Mouse (Mus musculus): ENCODE results near the gene Kalrn. TPM values are rescaled to one million over a fixed set of nuclear protein-coding genes. Genes with fewer than 3 reads are reported as not detected.

Gene Kalrn
- total RNA-seq, 4 experiments from 2014 or later = 25.1 to 32.5 (median 29.6) TPM

GRCm38 (mm10) chr16:34262731-34263460 lies 310.4 kb downstream of the Kalrn start:
- DNase-seq (ENCODE audit: low spot score) = no peak

GRCm38 (mm10) chr16:34260971-34261924 lies 312.1 kb downstream of the Kalrn start:
- no peak for DNase-seq (ENCODE audit: low spot score)

- DNase-seq (ENCODE audit: low spot score) = no peak
Measured at GRCm38 (mm10) chr16:34254646-34255022, 318.7 kb downstream of the Kalrn start.

- DNase-seq (ENCODE audit: low spot score) = no peak
Measured at GRCm38 (mm10) chr16:34254002-34254645, 319.2 kb downstream of the Kalrn start.

DNA sequence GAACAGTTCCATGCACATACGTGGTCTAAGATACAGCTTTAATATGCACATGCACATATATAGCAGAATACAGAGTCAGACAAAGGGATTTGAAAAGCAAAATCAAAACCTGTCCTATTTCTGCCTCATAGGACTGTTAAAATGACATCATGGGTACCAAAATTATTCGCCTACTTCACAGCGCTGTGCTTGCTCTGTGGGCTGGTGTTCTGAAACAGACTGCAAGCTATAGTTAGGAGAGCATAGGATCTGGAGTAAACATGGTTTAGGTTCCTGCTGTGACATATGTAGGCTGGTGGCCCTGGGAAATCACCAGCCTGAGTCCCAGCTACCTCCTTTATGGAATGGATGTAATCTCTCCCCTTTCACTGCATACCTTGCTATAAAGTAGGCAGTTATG lies 320.7 kb downstream of the Kalrn start:
- DNase-seq (ENCODE audit: low spot score) = no peak

DNA sequence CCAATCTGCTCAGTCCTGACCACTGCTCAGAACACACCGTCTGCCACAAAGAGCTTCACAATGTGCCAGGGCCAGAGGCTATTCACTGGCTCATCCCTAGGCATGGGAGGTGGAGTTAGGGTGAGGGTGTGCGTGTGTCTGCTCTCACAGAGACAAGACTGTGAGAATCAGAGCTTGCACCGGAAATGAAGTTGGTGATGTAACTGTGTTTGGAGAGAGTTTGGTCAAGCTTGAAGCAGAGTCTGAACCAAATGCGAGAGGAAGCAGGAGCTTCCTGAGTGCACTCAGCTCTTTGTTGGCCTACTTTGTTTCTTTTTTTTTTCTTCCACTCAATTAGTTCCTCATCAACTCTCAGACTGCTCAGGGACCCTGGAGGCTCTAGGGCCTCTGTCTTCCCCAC lies 325.1 kb downstream of the Kalrn start:
- DNase-seq (ENCODE audit: low spot score) = no peak

GRCm38 (mm10) chr16:34241936-34242729 lies 331.2 kb downstream of the Kalrn start:
- DNase-seq (ENCODE audit: low spot score) = no peak

DNA sequence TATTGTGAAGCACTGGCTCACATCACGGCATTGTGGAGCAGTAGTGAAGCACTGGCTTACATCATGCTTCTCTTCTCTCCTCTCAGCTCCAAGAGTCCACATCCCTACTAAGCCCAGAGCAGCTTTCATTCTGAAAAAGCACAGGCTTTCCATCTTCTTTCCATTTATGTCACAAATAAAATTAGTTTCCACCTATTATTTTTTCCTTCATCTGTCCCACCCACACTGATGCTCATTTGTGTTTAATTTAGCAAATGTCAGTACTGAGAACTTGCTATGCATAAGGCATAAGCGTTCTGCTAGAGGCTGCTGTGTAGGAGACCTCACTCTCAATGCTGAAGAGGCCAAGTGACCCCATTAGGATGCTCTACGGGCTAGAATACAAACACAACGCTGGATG lies 333.7 kb downstream of the Kalrn start:
- no peak for DNase-seq (ENCODE audit: low spot score)

DNA sequence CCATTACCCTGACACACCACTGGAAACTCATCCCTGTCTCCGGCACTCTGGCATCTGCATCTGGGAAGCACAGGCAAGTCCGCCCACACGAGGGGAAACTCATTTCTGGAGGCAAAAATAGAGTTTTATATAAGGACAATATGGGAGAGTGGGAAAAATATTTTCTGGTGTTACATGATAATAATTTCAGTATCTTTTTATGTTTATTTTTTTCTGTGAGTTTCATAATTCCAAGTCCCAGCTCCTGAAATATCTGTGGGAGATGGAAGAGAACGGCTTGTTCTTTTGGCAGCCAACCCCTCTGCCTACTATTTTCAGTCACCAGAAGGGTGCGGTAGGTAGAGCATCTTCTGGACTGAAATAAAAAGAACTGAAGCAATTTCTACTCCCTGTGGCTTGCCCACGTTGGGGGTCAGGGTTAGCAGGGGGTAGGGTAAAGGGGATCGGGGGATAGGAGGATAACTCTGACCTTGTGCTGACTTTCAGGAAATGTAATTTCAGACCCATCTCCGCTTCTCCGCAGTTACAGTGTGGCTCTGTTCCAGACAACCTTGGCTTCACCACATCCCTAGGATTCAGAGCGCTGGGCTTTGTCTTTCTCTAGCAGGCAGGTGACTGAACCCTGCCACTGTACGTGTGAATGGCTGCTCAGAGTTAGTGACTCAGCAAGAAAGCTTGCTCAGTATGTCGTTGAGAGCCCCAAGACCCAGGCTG lies 336.3 kb downstream of the Kalrn start:
- DNase-seq (ENCODE audit: low spot score) = peak; percentile 58

- no peak for DNase-seq (ENCODE audit: low spot score)
Measured at GRCm38 (mm10) chr16:34235086-34235485, 338.2 kb downstream of the Kalrn start.

DNA sequence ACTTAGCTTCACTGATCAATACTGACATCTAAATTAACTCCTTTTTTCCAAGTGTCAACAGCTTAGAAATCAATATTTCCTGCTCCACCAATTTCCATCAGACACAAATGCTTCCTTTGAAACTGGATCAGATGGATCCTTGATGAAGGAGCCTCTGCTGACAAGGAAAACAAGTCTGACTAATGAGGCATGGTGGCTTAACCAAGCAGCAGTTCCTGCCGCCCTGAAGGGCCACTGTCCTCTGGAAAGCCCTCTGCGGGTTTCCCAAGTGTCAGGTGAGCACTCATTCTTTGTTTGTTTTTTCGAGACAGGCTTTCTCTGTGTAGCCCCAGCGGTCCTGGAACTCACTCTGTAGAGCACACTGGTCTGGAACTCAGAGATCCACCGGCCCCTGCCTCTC lies 341.4 kb downstream of the Kalrn start:
- no peak for DNase-seq (ENCODE audit: low spot score)

GRCm38 (mm10) chr16:34231146-34231545 lies 342.2 kb downstream of the Kalrn start:
- no peak for DNase-seq (ENCODE audit: low spot score)

GRCm38 (mm10) chr16:34229350-34229749 lies 344.0 kb downstream of the Kalrn start:
- DNase-seq (ENCODE audit: low spot score) = no peak

DNA sequence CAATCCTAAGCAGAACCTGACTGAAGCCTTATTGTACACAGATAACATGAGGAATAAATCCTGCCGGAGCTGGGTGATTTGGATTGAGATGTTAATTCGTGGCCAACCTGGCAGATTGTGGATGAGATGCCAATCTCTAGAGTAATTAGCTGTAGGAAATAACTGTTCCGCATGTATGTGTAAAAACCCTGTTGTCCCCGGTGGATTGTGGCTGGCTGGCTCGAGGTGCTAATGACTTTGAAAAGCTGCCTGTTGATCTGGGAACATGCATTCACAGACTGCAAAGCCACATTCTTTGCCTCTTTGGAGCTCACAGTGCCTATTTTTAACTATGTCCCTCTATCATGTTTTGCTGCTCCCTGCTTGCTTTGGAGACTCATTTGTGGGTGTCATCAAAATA lies 344.7 kb downstream of the Kalrn start:
- no peak for DNase-seq (ENCODE audit: low spot score)

- DNase-seq (ENCODE audit: low spot score) = no peak
Measured at GRCm38 (mm10) chr16:34212160-34212559, 361.2 kb downstream of the Kalrn start.

DNA sequence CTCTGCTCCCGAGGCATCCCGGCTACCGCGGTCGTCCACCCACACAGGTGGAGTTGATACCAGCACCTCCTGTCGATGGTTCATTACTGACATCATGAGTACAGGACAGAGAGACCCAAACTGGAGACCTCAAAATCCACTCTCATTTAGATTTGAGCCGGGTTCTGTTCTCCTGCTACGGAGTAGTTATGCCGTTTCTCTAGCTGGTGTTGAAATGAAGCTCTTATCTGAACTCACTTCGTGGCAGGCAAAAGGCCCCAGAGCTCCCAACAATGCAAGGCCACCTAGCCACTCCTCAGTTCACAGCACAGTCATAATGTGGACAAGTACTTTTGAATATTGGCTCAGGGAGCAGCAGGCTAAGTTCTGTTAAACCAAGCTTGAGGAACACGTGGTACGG lies 362.1 kb downstream of the Kalrn start:
- DNase-seq (ENCODE audit: low spot score) = no peak

GRCm38 (mm10) chr16:34208748-34209147 lies 364.6 kb downstream of the Kalrn start:
- DNase-seq (ENCODE audit: low spot score) = no peak

- no peak for DNase-seq (ENCODE audit: low spot score)
Measured at GRCm38 (mm10) chr16:34207972-34208371, 365.4 kb downstream of the Kalrn start.

DNA sequence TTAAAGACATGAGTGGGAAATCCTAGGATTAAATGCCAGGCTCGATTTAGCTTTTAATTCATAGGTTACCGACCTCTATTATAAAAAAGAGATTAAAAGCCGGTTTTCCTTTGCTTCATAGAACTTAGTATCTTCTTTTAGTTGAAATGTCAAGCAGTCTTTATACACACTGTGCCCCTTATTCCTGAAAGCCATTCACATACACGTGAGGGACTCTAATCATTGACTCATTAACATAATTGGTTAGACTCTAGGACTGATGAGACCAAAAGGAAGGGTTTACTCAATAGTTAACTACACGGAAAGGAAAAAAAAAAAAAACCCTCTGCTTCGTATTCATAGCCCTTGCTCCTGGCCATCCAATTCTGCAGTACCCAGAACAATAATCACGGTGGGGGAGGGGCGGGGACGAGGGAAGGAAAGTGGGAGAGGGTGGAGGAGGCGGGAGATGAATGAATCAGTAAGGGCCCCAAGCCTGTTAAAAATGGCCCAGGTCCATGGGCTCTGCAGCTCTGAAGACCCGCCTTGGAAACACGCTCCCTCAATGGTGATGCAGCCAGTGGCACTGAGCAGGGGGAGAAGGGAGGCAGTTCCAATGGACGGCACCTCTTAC lies 368.7 kb downstream of the Kalrn start:
- DNase-seq (ENCODE audit: low spot score) = no peak

DNA sequence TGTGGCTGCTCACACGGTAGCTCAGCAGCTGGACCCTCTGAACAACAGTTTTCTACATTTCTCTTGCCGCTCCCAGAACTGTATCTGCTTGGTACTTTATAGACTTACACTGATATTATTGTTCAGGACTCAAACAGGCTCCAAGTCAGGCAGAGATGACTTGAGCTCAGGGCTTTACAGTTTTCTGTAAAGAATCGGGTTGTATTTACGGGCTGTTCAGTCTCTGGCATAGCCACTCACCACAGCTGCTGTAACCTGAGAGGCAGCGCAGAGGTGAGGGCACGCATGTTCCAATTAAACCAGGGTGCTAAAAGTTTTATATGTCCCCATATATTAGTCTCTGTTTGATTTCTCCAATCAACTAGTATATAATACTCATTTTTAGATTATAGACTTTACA lies 373.8 kb downstream of the Kalrn start:
- DNase-seq (ENCODE audit: low spot score) = no peak
